Mouse (Mus musculus): ENCODE results near the gene Dimt1.
"Not testable (repeated sequence)": the region's sequence is repeated elsewhere in the genome, so short reads cannot be mapped to it uniquely, and the experiment has no call there.

DNA sequence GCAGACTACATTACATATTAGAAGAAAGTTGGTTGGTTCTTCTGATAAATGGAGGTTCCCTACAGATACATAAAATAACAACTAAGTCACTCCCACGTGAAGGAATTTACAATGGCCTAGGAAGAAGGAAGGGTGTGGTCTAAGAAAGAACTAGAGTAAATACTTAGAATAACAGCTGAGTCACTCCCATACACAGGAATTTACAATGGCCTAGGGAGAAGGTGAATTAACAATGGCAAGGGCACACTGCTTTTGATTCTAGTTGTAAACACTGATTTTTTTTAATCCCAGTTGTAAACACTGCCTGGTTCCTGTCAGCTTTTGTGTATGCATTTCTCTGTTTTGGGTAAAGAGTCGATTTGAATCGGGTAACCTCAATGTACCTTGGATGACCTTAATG, 21.0 kb upstream of the Dimt1 start:
- not testable (repeated sequence) for TF ChIP-seq CTCF, EP300 (IDR thresholded peaks at IDR 0.05)
